Mouse (Mus musculus) hematopoietic stem cell, adult 5-6 weeks (primary cell): Measurements from ENCODE around the gene Dtd2. TPM values are rescaled to one million over a fixed set of nuclear protein-coding genes. Genes with fewer than 3 reads are reported as not detected.

Experiments
- ATAC-seq, 2 experiments: fragments of 125-278 bp in 1 of 2; replicated peaks in 1 of 2; 2 replicates each; pipeline ENCODE4 v1.8.0; 2016 to 2017; ENCODE audit warnings: inconsistent platforms in 2 of 2, mild to moderate bottlenecking in 2 of 2, moderate number of reproducible peaks in 2 of 2, low read depth in 1 of 2, moderate TSS enrichment in 1 of 2; ENCODE audit not compliant: low FRiP score in 2 of 2, poor library complexity in 2 of 2, severe bottlenecking in 2 of 2, insufficient read depth in 1 of 2, low TSS enrichment in 1 of 2
- total RNA-seq: library from RNA; stranded (forward); fragments of 172-1452, 232-1000 nt; gene quantifications from 2 replicates; pipeline ENCODE4 v1.2.3, GENCODE M21; 2017

The Dtd2 gene
- total RNA-seq, 1 experiment from 2014 or later, result 9.0 TPM

- ATAC-seq, result no peak
Measured at GRCm38 (mm10) chr12:51947498-51947945, 58.8 kb downstream of the Dtd2 start.

GRCm38 (mm10) chr12:51945331-51945730 is 61.0 kb downstream of the Dtd2 start:
- no peak for ATAC-seq

GRCm38 (mm10) chr12:51939848-51940247 is 66.5 kb downstream of the Dtd2 start:
- ATAC-seq, result no peak

Other genes starting within 250 kb of the Dtd2 start
- gene Hectd1, start 177.0 kb downstream of the Dtd2 start, total RNA-seq, result 139 and 151 TPM in 2 replicates
- 58.0 and 58.6 TPM in 2 replicates for gene Heatr5a, start 35.2 kb downstream of the Dtd2 start, total RNA-seq
- not detected in 2 replicates for gene Gpr33, start 21.6 kb upstream of the Dtd2 start, total RNA-seq
- 5.4 and 6.4 TPM in 2 replicates for gene Nubpl, start 91.2 kb upstream of the Dtd2 start, total RNA-seq